Mouse (Mus musculus) MEL (cell line): ENCODE measurements around the gene Rnf207. TPM values are rescaled to one million over a fixed set of nuclear protein-coding genes. Genes with fewer than 3 reads are reported as not detected.

Source experiments
- DNase-seq: peaks from one replicate; pipeline ENCODE4 v3.0.0; 2011; ENCODE audit warnings: low read depth, low spot score
- H3K27ac ChIP-seq: 2 replicates; pipeline ENCODE4 v1.5.1; 2012; ENCODE audit warnings: low read depth, mild to moderate bottlenecking, control low read depth, low read length, moderate library complexity; ENCODE audit not compliant: control insufficient read depth
- H3K27me3 ChIP-seq, 2 experiments: fragments of 150-350 bp in 1 of 2; sonication (generic) in 1 of 2; 2 replicates each; pipeline ENCODE4 v1.6.1; 2012; ENCODE audit warnings: low read length in 2 of 2, mild to moderate bottlenecking in 2 of 2, improper control_type of control experiment in 1 of 2, moderate library complexity in 1 of 2; ENCODE audit not compliant: insufficient read depth in 2 of 2, control insufficient read depth in 1 of 2
- H3K36me3 ChIP-seq, 2 experiments: 2 replicates each; pipeline ENCODE4 v1.6.1; 2012 to 2014; ENCODE audit warnings: low read length in 2 of 2, improper control_type of control experiment in 1 of 2, inconsistent platforms in 1 of 2, mild to moderate bottlenecking in 1 of 2; ENCODE audit not compliant: insufficient read depth in 2 of 2, control insufficient read depth in 1 of 2
- H3K4me1 ChIP-seq, 2 experiments: fragments of 150-350 bp in 1 of 2; sonication (generic) in 1 of 2; 2 replicates each; pipeline ENCODE4 v1.6.1; 2012; ENCODE audit warnings: low read length in 2 of 2, improper control_type of control experiment in 1 of 2, mild to moderate bottlenecking in 1 of 2; ENCODE audit not compliant: insufficient read depth in 2 of 2, control insufficient read depth in 1 of 2
- H3K4me3 ChIP-seq, 2 experiments: fragments of 150-350 bp in 1 of 2; sonication (generic) in 1 of 2; 2 replicates each; pipeline ENCODE4 v1.5.1; 2012; ENCODE audit warnings: low read depth in 2 of 2, low read length in 2 of 2, mild to moderate bottlenecking in 2 of 2, moderate library complexity in 2 of 2, control low read depth in 1 of 2, improper control_type of control experiment in 1 of 2; ENCODE audit not compliant: control insufficient read depth in 1 of 2, insufficient read depth in 1 of 2
- H3K79me2 ChIP-seq: 2 replicates; pipeline ENCODE4 v1.6.1; 2012; ENCODE audit warnings: mild to moderate bottlenecking, low read length, moderate library complexity; ENCODE audit not compliant: control insufficient read depth, poor library complexity, insufficient read depth
- H3K9ac ChIP-seq: 2 replicates; pipeline ENCODE4 v1.6.1; 2012; ENCODE audit warnings: low read depth, mild to moderate bottlenecking, control low read depth, low read length, moderate library complexity; ENCODE audit not compliant: control insufficient read depth, poor library complexity, severe bottlenecking
- H3K9me3 ChIP-seq: fragments of 150-350 bp; sonication (generic); replicated peaks from 2 replicates; pipeline ENCODE4 v1.6.1; 2012; ENCODE audit warnings: mild to moderate bottlenecking, low read length, improper control_type of control experiment, moderate library complexity; ENCODE audit not compliant: insufficient read depth
- CHD1 ChIP-seq: IDR thresholded peaks from 2 replicates; pipeline ENCODE4 v1.6.1; 2012; ENCODE audit warnings: low read depth, mild to moderate bottlenecking, inconsistent platforms, low read length, improper control_type of control experiment
- CHD2 ChIP-seq: IDR thresholded peaks from 2 replicates; pipeline ENCODE4 v1.6.1; 2011; ENCODE audit warnings: low read length, improper control_type of control experiment
- CTCF ChIP-seq, 3 experiments: IDR thresholded peaks in 2 of 3; conservative IDR thresholded peaks in 1 of 3; 2 replicates each; pipeline ENCODE4 v1.5.1; 2011 to 2012; ENCODE audit warnings: low read length in 3 of 3, low read depth in 2 of 3, mild to moderate bottlenecking in 2 of 3, improper control_type of control experiment in 1 of 3, inconsistent platforms in 1 of 3, mixed read lengths in 1 of 3, moderate library complexity in 1 of 3; ENCODE audit not compliant: control insufficient read depth in 1 of 3, insufficient read depth in 1 of 3, poor library complexity in 1 of 3, severe bottlenecking in 1 of 3
- ELF1 ChIP-seq: IDR thresholded peaks from 2 replicates; pipeline ENCODE4 v1.6.1; 2014; ENCODE audit warnings: low read depth, mild to moderate bottlenecking, inconsistent platforms, low read length, improper control_type of control experiment, moderate library complexity
- EP300 ChIP-seq, 2 experiments: IDR thresholded peaks; 2 replicates each; pipeline ENCODE4 v1.6.1; 2011; ENCODE audit warnings: improper control_type of control experiment in 2 of 2, low read length in 2 of 2, low read depth in 1 of 2, mild to moderate bottlenecking in 1 of 2
- ETS1 ChIP-seq: IDR thresholded peaks from 2 replicates; pipeline ENCODE4 v1.6.1; 2012; ENCODE audit warnings: low read depth, mild to moderate bottlenecking, inconsistent platforms, low read length, improper control_type of control experiment, moderate library complexity
- GABPA ChIP-seq: IDR thresholded peaks from 2 replicates; pipeline ENCODE4 v1.6.1; 2012; ENCODE audit warnings: low read depth, mild to moderate bottlenecking, inconsistent platforms, low read length, improper control_type of control experiment, moderate library complexity
- GATA1 ChIP-seq: IDR thresholded peaks from 2 replicates; pipeline ENCODE4 v1.6.1; 2011; ENCODE audit warnings: low read depth, low read length, improper control_type of control experiment
- KAT2A ChIP-seq: conservative IDR thresholded peaks from 2 replicates; pipeline ENCODE4 v1.6.1; 2012; ENCODE audit warnings: low read depth, low read length, improper control_type of control experiment, inconsistent platforms
- MAX ChIP-seq: IDR thresholded peaks from 2 replicates; pipeline ENCODE4 v1.6.1; 2011; ENCODE audit warnings: low read length, improper control_type of control experiment
- MAZ ChIP-seq: IDR thresholded peaks from 2 replicates; pipeline ENCODE4 v1.6.1; 2012; ENCODE audit warnings: low read depth, mild to moderate bottlenecking, inconsistent platforms, low read length, improper control_type of control experiment
- MEF2A ChIP-seq: IDR thresholded peaks from 2 replicates; pipeline ENCODE4 v1.6.1; 2014; ENCODE audit warnings: low read depth, mild to moderate bottlenecking, inconsistent platforms, low read length, improper control_type of control experiment; ENCODE audit not compliant: poor library complexity, insufficient replicate concordance, severe bottlenecking; ENCODE audit errors: extremely low read depth
- MYB ChIP-seq: IDR thresholded peaks from 2 replicates; pipeline ENCODE4 v1.6.1; 2011; ENCODE audit warnings: mild to moderate bottlenecking, low read depth, low read length, improper control_type of control experiment
- NRF1 ChIP-seq: IDR thresholded peaks from 2 replicates; pipeline ENCODE4 v1.6.1; 2014; ENCODE audit warnings: low read depth, mild to moderate bottlenecking, inconsistent platforms, low read length, improper control_type of control experiment, moderate library complexity; ENCODE audit not compliant: poor library complexity, insufficient read depth, severe bottlenecking
- POLR2A ChIP-seq, 2 experiments: IDR thresholded peaks; 2 replicates each; pipeline ENCODE4 v1.6.1; 2011 to 2012; ENCODE audit warnings: low read length in 2 of 2, mild to moderate bottlenecking in 2 of 2, control low read depth in 1 of 2, improper control_type of control experiment in 1 of 2, low read depth in 1 of 2, moderate library complexity in 1 of 2; ENCODE audit not compliant: control insufficient read depth in 1 of 2, insufficient read depth in 1 of 2, poor library complexity in 1 of 2
- POLR2AphosphoS2 ChIP-seq: IDR thresholded peaks from 2 replicates; pipeline ENCODE4 v1.6.1; 2011; ENCODE audit warnings: low read length, improper control_type of control experiment
- POLR2AphosphoS5 ChIP-seq: IDR thresholded peaks from 2 replicates; pipeline ENCODE4 v1.6.1; 2012; ENCODE audit warnings: low read depth, borderline replicate concordance, mild to moderate bottlenecking, inconsistent platforms, low read length, moderate library complexity, mixed read lengths
- RCOR1 ChIP-seq: IDR thresholded peaks from 2 replicates; pipeline ENCODE4 v1.6.1; 2012; ENCODE audit warnings: low read depth, mild to moderate bottlenecking, inconsistent platforms, low read length, improper control_type of control experiment
- SIN3A ChIP-seq: IDR thresholded peaks from 2 replicates; pipeline ENCODE4 v1.6.1; 2012; ENCODE audit warnings: low read length, improper control_type of control experiment, inconsistent platforms
- SMC3 ChIP-seq: IDR thresholded peaks from 2 replicates; pipeline ENCODE4 v1.6.1; 2011; ENCODE audit warnings: low read depth, low read length, improper control_type of control experiment
- TCF12 ChIP-seq: IDR thresholded peaks from 2 replicates; pipeline ENCODE4 v1.6.1; 2014; ENCODE audit warnings: low read depth, mild to moderate bottlenecking, inconsistent platforms, low read length, improper control_type of control experiment, moderate library complexity
- UBTF ChIP-seq: IDR thresholded peaks from 2 replicates; pipeline ENCODE4 v1.6.1; 2012; ENCODE audit warnings: low read depth, mild to moderate bottlenecking, inconsistent platforms, low read length, improper control_type of control experiment, moderate library complexity, borderline replicate concordance; ENCODE audit not compliant: insufficient read depth
- USF1 ChIP-seq: IDR thresholded peaks from 2 replicates; pipeline ENCODE4 v1.6.1; 2014; ENCODE audit warnings: low read depth, mild to moderate bottlenecking, inconsistent platforms, low read length, improper control_type of control experiment, moderate library complexity
- USF2 ChIP-seq, 2 experiments: IDR thresholded peaks; 2 replicates each; pipeline ENCODE4 v1.6.1; 2011 to 2012; ENCODE audit warnings: improper control_type of control experiment in 2 of 2, low read length in 2 of 2, borderline replicate concordance in 1 of 2, inconsistent platforms in 1 of 2, low read depth in 1 of 2, mild to moderate bottlenecking in 1 of 2; ENCODE audit not compliant: insufficient read depth in 1 of 2
- ZC3H11A ChIP-seq: IDR thresholded peaks from 2 replicates; pipeline ENCODE4 v1.6.1; 2012; ENCODE audit warnings: low read depth, mild to moderate bottlenecking, inconsistent platforms, low read length, improper control_type of control experiment
- ZKSCAN1 ChIP-seq: IDR thresholded peaks from 2 replicates; pipeline ENCODE4 v1.6.1; 2012; ENCODE audit warnings: low read depth, mild to moderate bottlenecking, inconsistent platforms, low read length, improper control_type of control experiment, moderate library complexity
- polyA plus RNA-seq, 2 experiments: library from polyadenylated mRNA; stranded (reverse) in 1 of 2; unstranded in 1 of 2; fragments of >175 nt in 1 of 2; fragments of >200 nt in 1 of 2; gene quantifications; 2 replicates each; pipeline versions ENCODE4 v1.2.1 to v1.2.4; 2012; ENCODE audit warnings: low replicate concordance in 2 of 2, low read depth in 1 of 2; ENCODE audit not compliant: insufficient read length in 2 of 2, insufficient read depth in 1 of 2, missing spikeins in 1 of 2
- total RNA-seq: library from RNA; depleted of rRNA; stranded (reverse); fragments of 300-350 nt; gene quantifications from 2 replicates; pipeline ENCODE4 v1.2.3, GENCODE M21; 2012

Gene Rnf207
- total and polyA plus RNA-seq, 3 experiments, result 0.36 TPM; not detected in 2

GRCm38 (mm10) chr4:152355672-152356071 is 36.9 kb upstream of the Rnf207 start:
- Histone ChIP-seq H3K9ac (no peak overlapping the region), H3K27ac (no peak overlapping the region), H3K9me3 (no peaks in the 10 kb centered on the region), H3K27me3 (no peaks in the 10 kb centered on the region), H3K79me2 (no peaks in the 10 kb centered on the region), H3K36me3 (no peaks in the 10 kb centered on the region), H3K4me3 (no peak overlapping the region), H3K4me1 (peaks cover 0 to 2% of the 10 kb centered on the region in 2 experiments; a peak in 1 of 4 replicates)
- DNase-seq, result no peak
- no peak for TF ChIP-seq UBTF
- TF ChIP-seq POLR2AphosphoS5, result no peak
- TF ChIP-seq CHD1, result no peak
- TF ChIP-seq MAZ, result no peak
- no peak for TF ChIP-seq GABPA
- TF ChIP-seq CTCF (IDR thresholded peaks at IDR 0.05 in 2 of 3, conservative IDR thresholded peaks at IDR 0.05 in 1 of 3; ENCODE audit: control insufficient read depth in 1 of 3, insufficient read depth in 1 of 3, low read depth in 2 of 3, low read length in 3 of 3, poor library complexity in 1 of 3, severe bottlenecking in 1 of 3), result no peak
- no peak for TF ChIP-seq POLR2AphosphoS2

- no peak for DNase-seq
- Histone ChIP-seq H3K9me3 (no peaks in the 10 kb centered on the region), H3K79me2 (no peaks in the 10 kb centered on the region), H3K27me3 (no peaks in the 10 kb centered on the region), H3K36me3 (no peaks in the 10 kb centered on the region), H3K4me1 (peaks cover 0 to 3% of the 10 kb centered on the region in 2 experiments; a peak in 1 of 4 replicates), H3K9ac (no peak overlapping the region), H3K27ac (no peak overlapping the region), H3K4me3 (no peak overlapping the region)
- TF ChIP-seq ETS1 (no peak), TCF12 (no peak), ELF1 (no peak), RCOR1 (no peak), KAT2A (no peak), USF1 (no peak), ZC3H11A (no peak), SMC3 (no peak), SIN3A (no peak), MEF2A (no peak), GATA1 (no peak), ZKSCAN1 (no peak), USF2 (IDR thresholded peaks at IDR 0.05; ENCODE audit: borderline replicate concordance in 1 of 2, insufficient read depth in 1 of 2, low read depth in 1 of 2, low read length in 2 of 2) (no peak), EP300 (IDR thresholded peaks at IDR 0.05; ENCODE audit: low read depth in 1 of 2, low read length in 2 of 2) (no peak), MYB (no peak), CHD2 (no peak), MAX (no peak), POLR2A (IDR thresholded peaks at IDR 0.05; ENCODE audit: control insufficient read depth in 1 of 2, insufficient read depth in 1 of 2, low read depth in 1 of 2, low read length in 2 of 2, poor library complexity in 1 of 2) (no peak), NRF1 (no peak)
These were observed 35.3 kb upstream of the Rnf207 start for GRCm38 (mm10) chr4:152353886-152354637.
